Mouse (Mus musculus): ENCODE results near the gene Rnf135.

DNA sequence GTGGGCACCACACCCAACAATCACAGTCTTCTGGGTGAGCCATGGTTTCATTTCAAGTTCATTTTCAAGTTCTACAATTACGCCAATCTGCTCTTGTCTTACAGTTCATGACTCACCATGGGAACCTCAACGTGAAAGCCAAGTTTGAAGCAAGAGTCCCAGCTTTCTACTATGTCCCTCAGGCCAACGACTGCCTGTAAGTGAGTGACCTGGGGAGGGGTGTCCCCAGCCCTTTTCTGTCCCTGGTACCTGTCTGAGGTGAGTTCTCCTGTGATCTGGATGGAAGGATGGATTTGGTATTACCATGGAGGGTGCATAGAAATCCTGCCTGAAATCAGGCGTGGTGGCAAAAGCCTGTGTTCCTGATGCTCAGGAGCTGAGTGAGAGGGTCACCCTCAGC, 26.8 kb upstream of the Rnf135 start:
- TF ChIP-seq GATA1 (IDR thresholded peaks at IDR 0.05; ENCODE audit: low read length) (no peak), TAL1 (IDR thresholded peaks at IDR 0.05; ENCODE audit: low read length) (no peak)
